ENCODE assay signal across 9 mouse cellular contexts in genomic region chr11:35697476-35697875, GRCm38 (mm10).
"Had no signal": no experiment of that assay in that cellular context is flagged by ENCODE, and none has a peak within 500 bp of the region (broad histone marks: within the 10 kb centered on the region; RNA-seq: fewer than 3 reads in every experiment).

No protein-coding gene starts in this region.

- DNase-seq: kidney, adult 18-20 months; kidney, postnatal 14 days; liver; liver, embryonic 13.5 days; lung, adult 18-20 months; lung, postnatal 10 days; lung, postnatal 4 days; thymus, postnatal 4 days had no signal

- ATAC-seq: intestine, embryonic 15.5 days had no signal
